Mouse (Mus musculus): ENCODE results near the gene Cish.
"Not testable (repeated sequence)": the region's sequence is repeated elsewhere in the genome, so short reads cannot be mapped to it uniquely, and the experiment has no call there.

The Cish gene

GRCm38 (mm10) chr9:107298059-107298780, 2.4 kb downstream of the Cish start:
- no peak for DNase-seq (ENCODE audit: inconsistent ontology term)

GRCm38 (mm10) chr9:107298876-107299275, 3.0 kb downstream of the Cish start:
- no peak for DNase-seq (ENCODE audit: inconsistent ontology term)

GRCm38 (mm10) chr9:107299783-107300182, 4.0 kb downstream of the Cish start:
- no peak for DNase-seq (ENCODE audit: inconsistent ontology term)

GRCm38 (mm10) chr9:107300224-107300973, 4.6 kb downstream of the Cish start:
- no peak for DNase-seq (ENCODE audit: inconsistent ontology term)

GRCm38 (mm10) chr9:107301554-107302331, 5.9 kb downstream of the Cish start:
- DNase-seq (ENCODE audit: inconsistent ontology term), result no peak

- no peak for DNase-seq (ENCODE audit: inconsistent ontology term)
Measured at GRCm38 (mm10) chr9:107302592-107302991, 6.8 kb downstream of the Cish start.

- DNase-seq (ENCODE audit: inconsistent ontology term), result no peak
Measured at GRCm38 (mm10) chr9:107303121-107303820, 7.4 kb downstream of the Cish start.

GRCm38 (mm10) chr9:107303900-107304299, 8.1 kb downstream of the Cish start:
- no peak for DNase-seq (ENCODE audit: inconsistent ontology term)

- DNase-seq (ENCODE audit: inconsistent ontology term), result no peak
Measured at GRCm38 (mm10) chr9:107304383-107304782, 8.6 kb downstream of the Cish start.

- DNase-seq (ENCODE audit: inconsistent ontology term), result no peak
Measured at GRCm38 (mm10) chr9:107305012-107305411, 9.2 kb downstream of the Cish start.

GRCm38 (mm10) chr9:107305601-107306542, 10.0 kb downstream of the Cish start:
- DNase-seq (ENCODE audit: inconsistent ontology term), result no peak

- not testable (repeated sequence) for DNase-seq (ENCODE audit: inconsistent ontology term)
Measured at GRCm38 (mm10) chr9:107306673-107307072, 10.8 kb downstream of the Cish start.

- no peak for DNase-seq (ENCODE audit: inconsistent ontology term)
Measured at GRCm38 (mm10) chr9:107307099-107307872, 11.5 kb downstream of the Cish start.

GRCm38 (mm10) chr9:107307886-107308285, 12.1 kb downstream of the Cish start:
- DNase-seq (ENCODE audit: inconsistent ontology term), result peak; percentile 17

GRCm38 (mm10) chr9:107308346-107309000, 12.6 kb downstream of the Cish start:
- no peak for DNase-seq (ENCODE audit: inconsistent ontology term)

- DNase-seq (ENCODE audit: inconsistent ontology term), result no peak
Measured at GRCm38 (mm10) chr9:107309171-107309570, 13.3 kb downstream of the Cish start.

GRCm38 (mm10) chr9:107309600-107309999, 13.8 kb downstream of the Cish start:
- no peak for DNase-seq (ENCODE audit: inconsistent ontology term)

- DNase-seq (ENCODE audit: inconsistent ontology term), result no peak
Measured at GRCm38 (mm10) chr9:107312811-107313584, 17.2 kb downstream of the Cish start.
